Mouse (Mus musculus) lung, postnatal 0 days (tissue): ENCODE measurements around the gene Mrpl49.

ENCODE experiments used
- CTCF ChIP-seq: IDR thresholded peaks from 2 replicates; pipeline ENCODE4 v1.5.1; 2016; ENCODE audit warnings: antibody characterized with exemption, mild to moderate bottlenecking
- EP300 ChIP-seq: IDR thresholded peaks from 2 replicates; pipeline ENCODE4 v1.6.1; 2016; ENCODE audit warnings: antibody characterized with exemption, mild to moderate bottlenecking, control low read depth

DNA sequence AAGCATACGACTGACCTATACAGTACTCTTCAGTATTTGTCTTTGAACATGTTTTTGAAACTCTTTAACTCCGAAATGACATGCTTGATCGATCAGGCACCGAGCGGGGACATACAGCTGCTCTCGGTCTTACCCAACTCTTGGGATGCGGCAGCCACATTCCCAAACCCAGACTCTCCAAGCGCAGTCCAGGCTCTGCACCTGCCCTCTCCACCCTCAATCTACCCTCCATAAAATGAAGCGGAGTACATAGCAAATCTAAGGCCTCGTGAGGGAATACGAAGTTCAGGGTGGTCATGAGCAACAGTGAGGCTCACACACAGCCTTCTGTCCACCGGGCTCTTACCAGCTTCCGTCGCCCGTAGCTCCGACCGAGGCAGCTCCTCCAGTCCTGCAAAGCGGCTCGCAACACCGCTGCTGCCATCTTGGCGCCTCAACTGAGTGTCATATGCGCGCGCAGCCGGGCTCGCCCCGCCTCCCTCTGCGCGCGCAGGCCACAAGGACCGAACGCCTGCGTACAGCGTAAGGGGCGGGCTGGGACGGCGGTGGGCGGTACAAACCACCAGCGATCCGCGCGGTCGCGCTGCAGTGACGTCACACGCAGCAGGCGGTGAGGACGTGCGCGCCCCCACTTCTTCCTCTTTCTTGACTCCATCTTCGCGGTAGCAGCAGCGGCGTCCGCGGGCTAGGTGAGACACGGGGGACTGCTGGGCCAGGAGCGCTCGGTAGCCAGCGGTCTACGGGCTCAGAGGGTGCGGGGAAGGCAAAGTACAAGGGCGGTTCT is at the start of gene Mrpl49, which contains the start of gene Fau:
- TF ChIP-seq CTCF (no peak), EP300 (no peak)
